Mouse (Mus musculus): ENCODE data around the gene Gm4763. TPM values are rescaled to one million over a fixed set of nuclear protein-coding genes. Genes with fewer than 3 reads are reported as not detected.
"Not testable (repeated sequence)": the region's sequence is repeated elsewhere in the genome, so short reads cannot be mapped to it uniquely, and the experiment has no call there.

Gm4763 gene
- total RNA-seq (2012; rRNA removed), result not detected in 2 replicates
- polyA plus RNA-seq (2012; ENCODE audit: insufficient read depth in 1 of 2, insufficient read length in 2 of 2, low read depth in 1 of 2, low replicate concordance in 2 of 2, missing spikeins in 1 of 2), result not detected

DNA sequence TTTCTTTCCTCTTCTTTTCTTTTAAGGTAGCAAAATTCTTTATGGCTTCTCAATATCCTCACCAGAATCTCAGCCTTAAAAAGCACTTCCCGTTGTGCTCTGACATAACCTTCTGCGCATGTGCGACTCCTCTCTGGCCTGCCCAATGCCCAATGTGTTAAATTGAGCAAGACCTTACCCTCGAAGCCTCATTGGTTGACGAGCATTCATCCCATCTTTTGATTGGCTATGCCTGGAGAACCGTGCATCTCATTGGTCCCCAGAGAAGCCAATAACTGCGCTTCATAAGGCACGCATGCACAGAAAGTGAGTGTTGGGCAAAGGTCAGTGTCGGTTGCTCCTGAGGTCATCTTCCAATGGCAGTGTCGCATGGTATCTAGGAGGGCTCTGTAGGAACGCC is at the start of gene Gm4763:
TSS of gene Gm4763 (minus strand) at position 101 of the 400 bp plus-strand sequence.
- H3K27me3 ChIP-seq (ENCODE audit: control insufficient read depth in 1 of 2, insufficient read depth in 2 of 2, low read length in 2 of 2); H3K27ac ChIP-seq (ENCODE audit: control insufficient read depth, low read depth, low read length); H3K4me3 ChIP-seq (ENCODE audit: control insufficient read depth in 1 of 2, insufficient read depth in 1 of 2, low read depth in 2 of 2, low read length in 2 of 2); H3K79me2 ChIP-seq (ENCODE audit: control insufficient read depth, insufficient read depth, low read length, poor library complexity); H3K36me3 ChIP-seq (ENCODE audit: control insufficient read depth in 1 of 2, insufficient read depth in 2 of 2, low read length in 2 of 2); H3K4me1 ChIP-seq (ENCODE audit: control insufficient read depth in 1 of 2, insufficient read depth in 2 of 2, low read length in 2 of 2); H3K9ac ChIP-seq (ENCODE audit: control insufficient read depth, low read depth, low read length, poor library complexity, severe bottlenecking); DNase-seq (ENCODE audit: low read depth, low spot score); H3K9me3 ChIP-seq (replicated peaks; ENCODE audit: insufficient read depth, low read length): not testable (repeated sequence)

DNA sequence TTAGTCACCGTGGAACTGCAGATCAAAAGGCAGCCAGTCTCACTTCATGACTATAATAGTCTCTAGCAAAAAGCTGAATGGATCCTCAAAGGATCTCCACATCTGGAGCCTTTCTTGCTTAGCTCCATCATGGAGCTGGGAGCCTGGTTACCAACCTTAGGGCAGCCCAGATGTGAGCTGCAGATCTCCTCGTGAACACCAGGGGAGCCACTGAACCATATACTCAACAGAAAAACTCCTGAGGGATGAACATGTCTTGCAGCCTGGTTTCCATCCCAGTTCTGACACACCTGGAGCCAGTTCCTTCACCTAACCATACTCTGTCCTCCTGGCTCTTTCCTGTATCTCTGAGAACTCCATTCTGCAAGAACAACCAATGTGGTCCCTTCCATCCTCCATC is 49.4 kb upstream of the Gm4763 start:
- TF ChIP-seq GATA1 (IDR thresholded peaks at IDR 0.05; ENCODE audit: low read depth, low read length) (no peak), USF1 (IDR thresholded peaks at IDR 0.05; ENCODE audit: low read depth, low read length) (no peak), RAD21 (IDR thresholded peaks at IDR 0.05; ENCODE audit: low read depth, low read length) (peak; percentile 11), NRF1 (IDR thresholded peaks at IDR 0.05; ENCODE audit: insufficient read depth, low read depth, low read length, poor library complexity, severe bottlenecking) (no peak), CHD1 (IDR thresholded peaks at IDR 0.05; ENCODE audit: low read depth, low read length) (no peak), CTCF (IDR thresholded peaks at IDR 0.05 in 2 of 3, conservative IDR thresholded peaks at IDR 0.05 in 1 of 3; ENCODE audit: control insufficient read depth in 1 of 3, insufficient read depth in 1 of 3, low read depth in 2 of 3, low read length in 3 of 3, poor library complexity in 1 of 3, severe bottlenecking in 1 of 3) (peak in 2 of 3 experiments; percentile 21 to 24; a peak in 3 of 6 replicates), POLR2AphosphoS5 (IDR thresholded peaks at IDR 0.05; ENCODE audit: borderline replicate concordance, low read depth, low read length) (no peak), RCOR1 (IDR thresholded peaks at IDR 0.05; ENCODE audit: low read depth, low read length) (no peak)
- Histone ChIP-seq H3K4me1 (ENCODE audit: control insufficient read depth in 1 of 2, insufficient read depth in 2 of 2, low read length in 2 of 2) (peaks cover 0 to 4% of the 10 kb centered on the region in 2 experiments; a peak in 2 of 4 replicates), H3K9ac (ENCODE audit: control insufficient read depth, low read depth, low read length, poor library complexity, severe bottlenecking) (no peak overlapping the region), H3K9me3 (replicated peaks; ENCODE audit: insufficient read depth, low read length) (no peaks in the 10 kb centered on the region), H3K79me2 (ENCODE audit: control insufficient read depth, insufficient read depth, low read length, poor library complexity) (no peaks in the 10 kb centered on the region), H3K4me3 (ENCODE audit: control insufficient read depth in 1 of 2, insufficient read depth in 1 of 2, low read depth in 2 of 2, low read length in 2 of 2) (no peak overlapping the region), H3K36me3 (ENCODE audit: control insufficient read depth in 1 of 2, insufficient read depth in 2 of 2, low read length in 2 of 2) (no peaks in the 10 kb centered on the region), H3K27ac (ENCODE audit: control insufficient read depth, low read depth, low read length) (no peak overlapping the region), H3K27me3 (ENCODE audit: control insufficient read depth in 1 of 2, insufficient read depth in 2 of 2, low read length in 2 of 2) (no peaks in the 10 kb centered on the region)
- DNase-seq (ENCODE audit: low read depth, low spot score), result peak; percentile 15

DNA sequence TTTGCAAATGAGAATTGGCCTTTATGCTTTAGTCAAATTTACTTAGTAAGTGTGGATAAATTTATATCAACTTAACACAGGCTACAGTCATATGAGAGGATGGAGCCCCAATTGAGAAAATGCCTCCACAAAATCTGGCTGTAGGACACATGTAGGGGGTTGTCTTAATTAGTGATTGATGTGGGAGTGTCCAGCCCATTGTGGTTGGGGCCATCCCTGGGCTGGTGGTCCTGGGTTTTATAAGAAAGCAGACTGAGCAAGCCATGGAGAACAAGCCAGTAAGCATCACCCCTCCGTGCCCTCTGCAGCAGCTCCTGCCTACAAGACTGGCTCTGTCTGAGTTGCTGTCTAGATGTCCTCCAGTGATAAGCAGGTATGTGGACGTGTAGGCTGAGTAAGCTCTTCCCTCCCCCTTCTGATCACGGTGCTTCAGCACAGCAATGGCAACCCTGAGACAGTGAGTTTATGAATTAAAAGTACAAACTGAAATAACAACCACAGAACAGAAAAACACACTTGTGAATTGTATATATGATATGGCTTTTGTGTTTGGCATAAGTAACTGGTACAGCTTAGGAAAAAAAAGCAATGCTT is 47.3 kb upstream of the Gm4763 start:
- Histone ChIP-seq H3K79me2 (ENCODE audit: control insufficient read depth, insufficient read depth, low read length, poor library complexity) (no peaks in the 10 kb centered on the region), H3K4me1 (ENCODE audit: control insufficient read depth in 1 of 2, insufficient read depth in 2 of 2, low read length in 2 of 2) (peaks cover 0 to 4% of the 10 kb centered on the region in 2 experiments; a peak in 2 of 4 replicates), H3K27ac (ENCODE audit: control insufficient read depth, low read depth, low read length) (no peak overlapping the region), H3K4me3 (ENCODE audit: control insufficient read depth in 1 of 2, insufficient read depth in 1 of 2, low read depth in 2 of 2, low read length in 2 of 2) (no peak overlapping the region), H3K9ac (ENCODE audit: control insufficient read depth, low read depth, low read length, poor library complexity, severe bottlenecking) (no peak overlapping the region), H3K36me3 (ENCODE audit: control insufficient read depth in 1 of 2, insufficient read depth in 2 of 2, low read length in 2 of 2) (no peaks in the 10 kb centered on the region), H3K9me3 (replicated peaks; ENCODE audit: insufficient read depth, low read length) (no peaks in the 10 kb centered on the region), H3K27me3 (ENCODE audit: control insufficient read depth in 1 of 2, insufficient read depth in 2 of 2, low read length in 2 of 2) (no peaks in the 10 kb centered on the region)
- peak; percentile 95 for TF ChIP-seq ZMIZ1 (IDR thresholded peaks at IDR 0.05; ENCODE audit: low read depth, low read length)
- TF ChIP-seq NELFE (IDR thresholded peaks at IDR 0.05; ENCODE audit: low read depth, low read length), result peak; percentile 28; the same call in 1 of the 2 replicates
- TF ChIP-seq ZC3H11A (IDR thresholded peaks at IDR 0.05; ENCODE audit: low read depth, low read length), result no peak
- peak; percentile 50; the same call in 1 of the 2 replicates for TF ChIP-seq GATA1 (IDR thresholded peaks at IDR 0.05; ENCODE audit: low read depth, low read length)
- TF ChIP-seq ETS1 (IDR thresholded peaks at IDR 0.05; ENCODE audit: low read depth, low read length), result peak; percentile 51; the same call in 1 of the 2 replicates
- TF ChIP-seq TBP (IDR thresholded peaks at IDR 0.05; ENCODE audit: low read depth, low read length), result peak; percentile 95
- TF ChIP-seq MXI1 (IDR thresholded peaks at IDR 0.05; ENCODE audit: low read depth, low read length), result no peak
- peak in 1 of 2 experiments; percentile 80; a peak in 2 of 4 replicates for TF ChIP-seq POLR2A (IDR thresholded peaks at IDR 0.05; ENCODE audit: control insufficient read depth in 1 of 2, insufficient read depth in 1 of 2, low read depth in 1 of 2, low read length in 2 of 2, poor library complexity in 1 of 2)
- DNase-seq (ENCODE audit: low read depth, low spot score), result peak; percentile 61
